Mouse (Mus musculus) heart, adult 2 months (tissue): ENCODE data around the gene Pecam1. TPM values are rescaled to one million over a fixed set of nuclear protein-coding genes. Genes with fewer than 3 reads are reported as not detected.
"Not testable (repeated sequence)": the region's sequence is repeated elsewhere in the genome, so short reads cannot be mapped to it uniquely, and the experiment has no call there.

Source experiments
- DNase-seq, 2 experiments: peaks; one replicate each; pipeline ENCODE4 v3.0.0; 2021
- H3K27ac ChIP-seq: fragments of 200-600 bp; 2 replicates; pipeline ENCODE4 v1.8.1; 2022
- H3K27me3 ChIP-seq: fragments of 200-500 bp; 2 replicates; pipeline ENCODE4 v1.6.1; 2012; ENCODE audit warnings: mild to moderate bottlenecking, low read length, inconsistent platforms, mixed read lengths; ENCODE audit not compliant: control insufficient read depth, insufficient read depth
- H3K36me3 ChIP-seq: fragments of 200-500 bp; 2 replicates; pipeline ENCODE4 v1.6.1; 2012; ENCODE audit warnings: low read length, inconsistent platforms; ENCODE audit not compliant: control insufficient read depth, insufficient read depth
- H3K4me1 ChIP-seq: fragments of 200-500 bp; 2 replicates; pipeline ENCODE4 v1.6.1; 2011; ENCODE audit warnings: low read length; ENCODE audit not compliant: control insufficient read depth, insufficient read depth
- H3K4me3 ChIP-seq: fragments of 200-600 bp; 2 replicates; pipeline ENCODE4 v1.8.1; 2022
- H3K79me2 ChIP-seq: fragments of 200-500 bp; replicated peaks from 2 replicates; pipeline ENCODE4 v1.6.1; 2012; ENCODE audit warnings: mild to moderate bottlenecking, inconsistent platforms, low read length, moderate library complexity, mixed read lengths; ENCODE audit not compliant: control insufficient read depth, insufficient read depth
- H3K9ac ChIP-seq: fragments of 200-500 bp; 2 replicates; pipeline ENCODE4 v1.6.1; 2012; ENCODE audit warnings: low read depth, mild to moderate bottlenecking, control low read depth, inconsistent platforms, low read length, mixed read lengths
- CTCF ChIP-seq: fragments of 200-600 bp; IDR thresholded peaks from 2 replicates; pipeline ENCODE4 v1.8.1; 2022; ENCODE audit warnings: antibody characterized with exemption, mild to moderate bottlenecking, moderate library complexity
- EP300 ChIP-seq: fragments of 200-500 bp; IDR thresholded peaks from 2 replicates; pipeline ENCODE4 v1.6.1; 2011; ENCODE audit warnings: low read depth, low read length, control low read depth; ENCODE audit not compliant: insufficient read depth
- POLR2A ChIP-seq: fragments of 200-500 bp; IDR thresholded peaks from 2 replicates; pipeline ENCODE4 v1.6.1; 2011; ENCODE audit warnings: mild to moderate bottlenecking, low read depth, low read length, control low read depth; ENCODE audit not compliant: insufficient read depth
- WGBS: fragments of 180-500 bp; shearing (Covaris S2); methylation state at CpG from one replicate; pipeline ENCODE4 v1.1.7; 2018; 5-methylcytosine and 5-hydroxymethylcytosine counted together
- intact Hi-C: fragments of 180-260 bp; cut with DNase I; formaldehyde crosslinking; loops from one replicate; pipeline ENCODE4 v1.15.1; 2025
- polyA plus RNA-seq: library from polyadenylated mRNA; depleted of rRNA; stranded (reverse); fragments of >200 nt; gene quantifications from 2 replicates; pipeline ENCODE4 v1.2.3, GENCODE M21; 2012
- total RNA-seq, 2 experiments: library from RNA; stranded (reverse); gene quantifications; 2 replicates each; pipeline ENCODE4 v1.2.3; 2021

The Pecam1 gene
- total and polyA plus RNA-seq, 3 experiments = 78.3 to 123 (median 114) TPM

DNA sequence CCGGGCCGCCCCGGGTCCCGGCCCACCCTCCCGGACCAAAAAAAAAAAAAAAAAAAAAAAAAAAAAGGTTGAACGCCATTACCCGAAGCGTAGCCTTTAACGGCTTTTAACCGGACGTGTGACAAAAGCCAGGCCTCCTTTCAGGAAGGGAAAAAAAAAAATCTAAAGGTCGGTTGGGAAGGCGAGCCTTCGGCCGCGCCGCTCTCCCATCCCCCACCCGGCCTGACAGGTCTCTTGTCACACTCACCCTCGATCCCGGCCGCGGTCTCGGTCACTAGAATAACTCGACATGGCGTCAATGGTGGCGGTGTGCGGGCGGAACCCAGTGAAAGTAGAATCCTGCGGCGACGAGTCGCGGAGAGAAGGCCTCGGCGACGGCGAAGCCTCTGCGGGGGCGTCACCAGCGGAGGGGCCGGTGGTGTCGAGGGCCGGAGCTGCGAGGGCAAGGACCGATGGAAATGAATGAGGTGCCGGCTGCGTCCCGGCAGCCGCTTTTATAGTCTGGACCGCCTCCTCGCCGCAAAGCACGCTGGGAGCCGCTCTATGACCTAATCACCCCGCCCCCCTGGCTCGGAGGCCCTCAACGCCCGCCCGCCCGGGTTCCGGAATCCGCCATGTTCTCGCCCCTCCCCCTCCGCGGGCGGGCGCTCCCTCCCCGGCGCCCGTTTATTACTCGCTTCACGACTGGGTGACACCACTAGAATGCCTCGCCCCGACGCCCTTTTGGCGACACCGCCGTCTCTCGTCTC is 37.8 kb upstream of the Pecam1 start:
- intact Hi-C loops = loop anchor here (1.0 to 10.0 kb wide), 4 partner anchors 9 to 513 kb away; partner anchors contain the start of genes Polg2, Smarcd2, Smurf2 and Tcam1
- H3K4me1 ChIP-seq = peaks cover 2% of the 10 kb centered on the region; the same call in 1 of the 2 replicates
- no peaks in the 10 kb centered on the region for H3K27me3 ChIP-seq
- DNase-seq = peak; percentile 98 to 99
- H3K9ac ChIP-seq = peak overlapping the region; percentile 99
- H3K36me3 ChIP-seq = peaks cover 34% of the 10 kb centered on the region
- TF ChIP-seq EP300 (peak; percentile 55; the same call in 1 of the 2 replicates), CTCF (no peak), POLR2A (peak; percentile 94)
- WGBS = under 1% methylated on average over 74 of the region's 79 CpGs
- H3K27ac ChIP-seq = peak overlapping the region; percentile 96
- H3K79me2 ChIP-seq = peaks cover 1% of the 10 kb centered on the region; the same call in 1 of the 2 replicates
- H3K4me3 ChIP-seq = peak overlapping the region; percentile 99

DNA sequence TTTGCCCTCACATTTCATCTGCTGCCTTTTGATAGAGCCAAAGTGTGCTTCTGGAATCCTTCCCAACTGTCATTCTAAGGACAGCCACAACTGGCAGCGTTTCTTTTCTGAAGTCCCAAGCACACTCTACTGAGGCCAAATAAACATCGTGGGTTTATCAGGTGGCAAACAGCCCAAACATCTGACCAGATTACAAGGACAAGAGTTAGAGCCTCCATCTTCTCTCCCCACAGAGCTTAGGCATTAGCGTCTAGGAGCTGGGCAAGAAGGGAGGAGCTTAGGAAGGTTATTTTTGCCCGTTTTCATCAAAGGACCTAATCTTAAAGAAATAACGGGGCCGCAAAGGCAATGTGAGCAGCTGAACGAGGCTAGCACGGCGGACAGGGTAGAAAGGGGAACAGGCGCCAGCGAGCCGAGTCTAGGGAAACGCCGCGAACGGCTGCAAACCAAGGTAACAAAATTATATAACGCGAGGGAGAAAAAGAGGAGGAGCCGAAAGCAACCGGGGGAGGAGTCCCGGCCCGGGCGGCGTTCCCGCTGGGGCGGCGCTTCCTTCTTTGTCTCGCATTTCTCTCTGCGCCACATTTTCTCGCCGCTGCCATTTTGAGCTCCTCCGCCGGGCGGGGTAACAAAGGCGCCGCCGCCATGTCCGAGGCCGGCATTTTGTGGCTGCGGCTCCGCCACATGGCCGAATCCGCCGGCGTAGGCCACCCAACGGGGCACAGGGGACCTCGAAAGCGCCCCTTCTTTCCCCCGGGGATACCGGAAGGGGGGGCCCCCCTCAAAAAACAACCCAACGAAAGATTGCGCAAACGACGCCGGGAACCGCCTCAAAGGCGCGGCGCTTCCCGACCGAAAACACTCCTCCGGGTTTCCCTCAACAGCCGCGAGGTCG is 37.0 kb upstream of the Pecam1 start:
- peaks cover 43% of the 10 kb centered on the region for H3K36me3 ChIP-seq
- TF ChIP-seq CTCF (peak; percentile 15; the same call in 1 of the 2 replicates), EP300 (no peak; the same call in 1 of the 2 replicates), POLR2A (peak; percentile 55)
- H3K4me3 ChIP-seq = peak overlapping the region; percentile 99
- peaks cover 1% of the 10 kb centered on the region; the same call in 1 of the 2 replicates for H3K79me2 ChIP-seq
- H3K27ac ChIP-seq = peak overlapping the region; percentile 96
- no peaks in the 10 kb centered on the region for H3K27me3 ChIP-seq
- H3K4me1 ChIP-seq = peaks cover 4% of the 10 kb centered on the region
- peak; percentile 93 to 94 for DNase-seq
- H3K9ac ChIP-seq = peak overlapping the region; percentile 99
- WGBS = under 1% methylated on average over 65 of the region's 65 CpGs
- intact Hi-C loops = loop anchor here (1.0 to 10.0 kb wide), 4 partner anchors 8 to 513 kb away; partner anchors contain the start of genes Polg2, Smarcd2, Smurf2 and Tcam1

DNA sequence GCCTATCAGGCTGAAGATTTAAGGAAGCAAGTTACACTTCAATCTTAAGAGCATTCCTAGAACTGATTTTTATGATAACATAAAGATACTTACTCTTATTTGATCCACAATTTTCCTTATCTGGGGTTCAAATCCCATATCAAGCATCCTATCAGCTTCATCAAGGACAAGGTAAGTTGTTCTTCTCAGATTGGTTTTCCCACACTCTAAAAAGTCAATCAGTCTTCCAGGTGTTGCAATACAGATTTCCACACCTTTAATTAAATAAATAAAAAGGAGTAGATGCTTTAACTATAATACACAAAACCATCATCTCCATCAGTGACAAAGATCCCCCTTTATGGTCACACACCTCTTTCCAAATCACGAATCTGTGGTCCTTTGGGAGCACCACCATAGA is 34.6 kb upstream of the Pecam1 start:
- peaks cover 61% of the 10 kb centered on the region for H3K36me3 ChIP-seq
- no peaks in the 10 kb centered on the region for H3K27me3 ChIP-seq
- no peak for DNase-seq
- peaks cover 1% of the 10 kb centered on the region; the same call in 1 of the 2 replicates for H3K79me2 ChIP-seq
- peaks cover 4% of the 10 kb centered on the region for H3K4me1 ChIP-seq
- 7% methylated on average over 1 of the region's 1 CpGs for WGBS
- TF ChIP-seq CTCF (no peak), POLR2A (no peak), EP300 (no peak)
- no peak overlapping the region; the same call in 1 of the 2 replicates for H3K27ac ChIP-seq
- intact Hi-C loops = loop anchor here (5.0 to 10.0 kb wide), 3 partner anchors 137 to 510 kb away; partner anchors contain the start of genes Smarcd2, Smurf2 and Tcam1
- H3K9ac ChIP-seq = no peak overlapping the region
- H3K4me3 ChIP-seq = peak overlapping the region; percentile 99

DNA sequence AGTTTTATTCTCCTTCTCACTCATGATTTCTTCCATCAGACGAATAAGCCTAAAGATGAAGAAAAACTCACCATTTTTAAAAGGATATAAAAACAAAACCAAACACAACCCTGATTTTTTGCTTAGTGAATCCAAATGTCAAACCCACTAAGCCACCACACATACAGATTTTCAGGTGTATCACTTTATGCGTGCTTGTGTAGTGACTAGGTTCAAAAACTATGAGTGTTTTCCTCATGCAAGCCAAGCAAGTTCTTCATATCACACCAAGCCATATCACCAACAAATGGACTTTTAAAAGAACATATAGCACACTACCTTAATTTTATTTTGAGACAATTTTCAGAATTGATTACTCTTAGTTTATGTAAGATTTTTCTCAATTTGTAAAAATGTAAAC is 34.0 kb upstream of the Pecam1 start:
- intact Hi-C loops = loop anchor here (10.0 kb wide), 1 partner anchor 510 kb away; the partner anchor contains the start of genes Smarcd2 and Tcam1
- Histone ChIP-seq H3K4me1 (peaks cover 6% of the 10 kb centered on the region), H3K4me3 (no peak overlapping the region), H3K27me3 (no peaks in the 10 kb centered on the region), H3K79me2 (peaks cover 1% of the 10 kb centered on the region; the same call in 1 of the 2 replicates), H3K27ac (no peak overlapping the region), H3K9ac (no peak overlapping the region), H3K36me3 (peaks cover 64% of the 10 kb centered on the region)
- 56% methylated on average over 2 of the region's 2 CpGs for WGBS
- TF ChIP-seq EP300 (no peak), POLR2A (no peak), CTCF (no peak)
- no peak for DNase-seq

DNA sequence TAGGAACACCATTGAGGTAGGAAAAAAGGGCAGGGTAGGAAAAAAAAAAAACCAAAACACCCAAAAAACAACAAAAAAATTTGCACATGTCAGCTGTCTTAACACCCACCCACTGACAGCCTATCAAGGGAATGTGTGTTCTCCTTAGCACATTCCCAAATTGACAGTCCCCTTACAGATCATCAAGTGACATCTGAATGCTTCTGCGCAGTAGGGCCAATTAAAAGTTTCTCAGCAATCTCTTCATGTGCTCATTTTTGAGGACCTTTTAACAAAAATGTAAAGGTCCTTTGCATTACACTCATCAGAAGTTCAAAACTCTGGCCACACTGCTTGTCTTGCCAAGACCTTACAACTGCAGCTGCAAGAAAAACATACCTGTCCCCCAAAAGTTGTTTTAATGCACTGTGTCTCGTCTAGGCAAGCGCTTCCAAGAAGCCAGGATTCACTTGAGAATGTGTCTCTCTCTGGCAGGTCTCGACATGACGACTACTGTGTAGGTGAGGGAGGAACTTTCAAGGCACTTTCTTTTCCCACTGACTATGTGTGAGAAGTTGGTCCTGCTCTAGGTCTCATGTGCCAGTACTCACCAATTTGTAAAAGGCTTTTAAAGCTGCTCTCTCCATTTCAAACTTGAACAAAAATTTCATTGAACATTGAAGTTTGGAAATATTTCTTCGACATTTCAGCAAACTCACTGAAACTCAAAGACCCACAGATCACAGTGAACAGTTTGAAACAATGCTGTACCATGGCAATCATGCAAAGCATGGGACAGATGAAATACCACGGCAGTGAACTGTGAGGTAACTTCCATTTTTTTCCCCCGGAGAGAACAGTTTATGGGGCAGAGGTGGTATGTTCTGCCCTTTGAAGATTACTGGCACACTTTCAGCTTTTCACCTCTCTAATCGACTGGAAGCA is 32.7 kb upstream of the Pecam1 start:
- intact Hi-C loops = loop anchor here (10.0 kb wide), 1 partner anchor 508 kb away; the partner anchor contains the start of genes Smarcd2 and Tcam1
- Histone ChIP-seq H3K36me3 (peaks cover 64% of the 10 kb centered on the region), H3K9ac (no peak overlapping the region), H3K79me2 (peaks cover 1% of the 10 kb centered on the region; the same call in 1 of the 2 replicates), H3K4me1 (peaks cover 6% of the 10 kb centered on the region), H3K4me3 (peak overlapping the region; percentile 1; the same call in 1 of the 2 replicates), H3K27ac (no peak overlapping the region), H3K27me3 (no peaks in the 10 kb centered on the region)
- no peak for TF ChIP-seq CTCF
- WGBS = 51% methylated on average over 9 of the region's 9 CpGs
- DNase-seq = no peak

DNA sequence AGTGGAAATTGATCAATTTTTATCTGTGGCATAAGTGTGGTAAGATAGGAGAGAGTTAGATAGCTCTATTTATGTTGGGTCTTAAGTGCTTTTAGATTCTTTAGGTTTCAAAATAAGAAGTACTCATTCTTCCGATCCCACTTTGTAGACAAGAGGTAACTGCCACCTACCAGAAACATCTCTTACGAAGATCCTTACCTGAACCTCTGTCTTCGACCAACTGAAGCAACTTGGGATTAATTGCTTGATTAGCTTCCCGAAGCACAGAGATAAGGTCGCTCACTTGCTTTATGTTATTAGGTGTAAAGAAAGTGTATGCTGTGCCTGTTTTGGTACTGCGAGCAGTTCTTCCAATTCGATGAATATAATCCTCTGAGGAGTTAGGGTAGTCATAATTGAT is 31.8 kb upstream of the Pecam1 start:
- H3K4me3 ChIP-seq, H3K9ac ChIP-seq, DNase-seq, H3K79me2 ChIP-seq, H3K4me1 ChIP-seq, H3K27ac ChIP-seq, H3K27me3 ChIP-seq: not testable (repeated sequence)
- intact Hi-C loops = loop anchor here (10.0 kb wide), 1 partner anchor 507 kb away; the partner anchor contains the start of genes Smarcd2 and Tcam1
- H3K36me3 ChIP-seq = peaks cover 67% of the 10 kb centered on the region
- 76% methylated on average over 7 of the region's 7 CpGs for WGBS
